29 mouse cellular contexts compared by ENCODE assay signal in the genomic region with DNA sequence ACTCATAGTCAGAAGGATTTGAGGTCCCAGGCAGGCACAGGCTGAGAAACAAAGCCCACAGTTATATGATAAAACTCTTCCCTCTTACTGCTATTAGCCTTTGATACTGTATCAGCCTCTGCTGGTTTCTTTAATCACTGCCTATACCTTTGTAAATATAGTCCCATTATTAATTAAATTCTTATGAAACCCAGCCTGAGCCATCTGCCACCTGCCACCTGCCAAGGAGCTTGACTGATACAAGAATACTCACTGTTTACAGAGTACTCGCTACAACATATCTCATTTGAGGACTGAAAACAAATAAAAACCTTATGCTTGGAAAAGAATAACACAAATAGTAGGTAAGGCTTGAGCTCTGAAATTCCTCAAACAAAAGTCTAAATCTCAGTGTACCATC. TPM values are rescaled to one million over a fixed set of nuclear protein-coding genes. Genes with fewer than 3 reads are reported as not detected.
DNase-seq lines count a peak whose midpoint lies in the region; ATAC-seq and TF ChIP-seq lines count a peak whose summit lies in the region.
"Had no signal": no experiment of that assay in that cellular context is flagged by ENCODE, and none has a peak within 500 bp of the region (broad histone marks: within the 10 kb centered on the region; RNA-seq: fewer than 3 reads in every experiment).

No protein-coding gene starts in this region.

- peaks cover 9% of the 10 kb centered on the region for H3K4me1 ChIP-seq in liver, adult 2 months (ENCODE audit: control insufficient read depth, insufficient read depth, low read length)
- H3K4me1 ChIP-seq in liver, embryonic 11.5 days (replicated peaks; ENCODE audit: control insufficient read depth, insufficient read depth, low read length), result peaks cover 7% of the 10 kb centered on the region; the same call in 1 of the 2 replicates
- peaks cover 9% of the 10 kb centered on the region; the same call in 1 of the 2 replicates for H3K4me1 ChIP-seq in cerebellum, adult 2 months (ENCODE audit: control insufficient read depth, insufficient read depth, low read length)
- peaks cover 6% of the 10 kb centered on the region for H3K4me1 ChIP-seq in midbrain, embryonic 14.5 days (ENCODE audit: control insufficient read depth, insufficient read depth, low read length)
- peaks cover 19% of the 10 kb centered on the region for H3K4me1 ChIP-seq in midbrain, embryonic 16.5 days (ENCODE audit: control insufficient read depth, insufficient read depth, low read length)

- no peak overlapping the region for H3K4me3 ChIP-seq in liver, adult 2 months (ENCODE audit: insufficient read depth, low read depth, low read length)
- no peak overlapping the region for H3K4me3 ChIP-seq in liver, embryonic 11.5 days (ENCODE audit: low read depth, low read length)
- no peak overlapping the region for H3K4me3 ChIP-seq in cerebellum, adult 2 months (replicated peaks; ENCODE audit: insufficient read depth, low read depth, low read length)
- no peak overlapping the region for H3K4me3 ChIP-seq in midbrain, embryonic 14.5 days (replicated peaks; ENCODE audit: low read depth, low read length)
- H3K4me3 ChIP-seq in midbrain, embryonic 16.5 days (ENCODE audit: low read depth, low read length), result no peak overlapping the region
- H3K4me3 ChIP-seq: embryonic facial prominence, embryonic 15.5 days; erythroblast, embryonic 14.5 days; forebrain, embryonic 10.5 days; heart, embryonic 10.5 days; hindbrain, embryonic 12.5 days had no signal

- DNase-seq in liver, adult 2 months (ENCODE audit: extremely low read depth, low read depth, low spot score), result peak; percentile 9
- DNase-seq in liver, embryonic 11.5 days (ENCODE audit: low spot score), result no peak
- DNase-seq in cerebellum, adult 2 months, result peak; percentile 58 to 76
- peak; percentile 61 for DNase-seq in cerebellum, adult 9-11 months
- DNase-seq in midbrain, embryonic 14.5 days, result no peak
- DNase-seq: adrenal gland, adult 8-10 months; adrenal gland, postnatal 36 days; embryo, embryonic 11 days; heart, adult 18-20 months; heart, postnatal 10 days; heart, postnatal 4 days; kidney, adult 18-20 months had no signal

- H3K9ac ChIP-seq in liver, adult 2 months (ENCODE audit: low read depth, low read length), result no peak overlapping the region
- no peak overlapping the region for H3K9ac ChIP-seq in liver, embryonic 11.5 days (ENCODE audit: low read depth, low read length)
- no peak overlapping the region for H3K9ac ChIP-seq in midbrain, embryonic 14.5 days (replicated peaks; ENCODE audit: low read length)
- H3K9ac ChIP-seq in midbrain, embryonic 16.5 days (ENCODE audit: low read depth, low read length), result no peak overlapping the region
- H3K9ac ChIP-seq: embryonic facial prominence, embryonic 15.5 days; hindbrain, embryonic 12.5 days had no signal

- H3K4me2 ChIP-seq in liver, embryonic 11.5 days, result no peak overlapping the region
- no peak overlapping the region for H3K4me2 ChIP-seq in midbrain, embryonic 14.5 days (ENCODE audit: low read length)
- no peak overlapping the region for H3K4me2 ChIP-seq in midbrain, embryonic 16.5 days (ENCODE audit: low read length)
- H3K4me2 ChIP-seq: embryonic facial prominence, embryonic 15.5 days; hindbrain, embryonic 12.5 days had no signal

- ATAC-seq in liver, embryonic 11.5 days (replicated peaks; ENCODE audit: low FRiP score), result no peak
- no peak for ATAC-seq in midbrain, embryonic 14.5 days (ENCODE audit: low FRiP score, low TSS enrichment)
- no peak for ATAC-seq in midbrain, embryonic 16.5 days
- ATAC-seq in activated CD4-positive, CD25-positive, alpha-beta regulatory T cell, adult 4 months, result no peak
- ATAC-seq: forebrain, embryonic 14.5 days; hindbrain, embryonic 16.5 days; inflammation-experienced regulatory T-cells, adult 6 months had no signal

- TF ChIP-seq CTCF in liver, adult 2 months (IDR thresholded peaks at IDR 0.05; ENCODE audit: low read depth, low read length), result no peak
- TF ChIP-seq CTCF in cerebellum, adult 2 months (IDR thresholded peaks at IDR 0.05; ENCODE audit: borderline replicate concordance, insufficient read depth, low read depth, low read length), result no peak

- H3K27me3 ChIP-seq in liver, adult 2 months (ENCODE audit: control insufficient read depth, insufficient read depth, low read length), result no peaks in the 10 kb centered on the region
- H3K27me3 ChIP-seq in liver, embryonic 11.5 days (replicated peaks; ENCODE audit: control insufficient read depth, insufficient read depth, low read length), result no peaks in the 10 kb centered on the region
- H3K27me3 ChIP-seq in cerebellum, adult 2 months (ENCODE audit: control insufficient read depth, insufficient read depth, low read length), result no peaks in the 10 kb centered on the region
- no peaks in the 10 kb centered on the region for H3K27me3 ChIP-seq in midbrain, embryonic 14.5 days (ENCODE audit: control insufficient read depth, insufficient read depth, low read length)
- no peaks in the 10 kb centered on the region for H3K27me3 ChIP-seq in midbrain, embryonic 16.5 days (ENCODE audit: control insufficient read depth, insufficient read depth, low read depth, low read length)
- H3K27me3 ChIP-seq: embryonic facial prominence, embryonic 15.5 days; hindbrain, embryonic 12.5 days had no signal

- 31% methylated on average over 1 of the region's 1 CpGs for WGBS in liver, adult 2 months
- 89% methylated on average over 1 of the region's 1 CpGs for WGBS in liver, embryonic 11.5 days
- WGBS in cerebellum, adult 2 months, result 12% methylated on average over 1 of the region's 1 CpGs
- 93% methylated on average over 1 of the region's 1 CpGs for WGBS in midbrain, embryonic 14.5 days
- 95% methylated on average over 1 of the region's 1 CpGs for WGBS in midbrain, embryonic 16.5 days

- no peaks in the 10 kb centered on the region for H3K9me3 ChIP-seq in liver, embryonic 11.5 days (ENCODE audit: control insufficient read depth, low read length)
- H3K9me3 ChIP-seq in midbrain, embryonic 14.5 days (ENCODE audit: control insufficient read depth, low read length), result no peaks in the 10 kb centered on the region
- H3K9me3 ChIP-seq in midbrain, embryonic 16.5 days (replicated peaks; ENCODE audit: control insufficient read depth, low read length, poor library complexity, severe bottlenecking), result no peaks in the 10 kb centered on the region
- H3K9me3 ChIP-seq: embryonic facial prominence, embryonic 15.5 days; forebrain, embryonic 10.5 days; heart, embryonic 10.5 days; hindbrain, embryonic 12.5 days had no signal

- peaks cover 3% of the 10 kb centered on the region; the same call in 1 of the 2 replicates for H3K79me2 ChIP-seq in liver, adult 2 months (ENCODE audit: control insufficient read depth, insufficient read depth, low read length)

- H3K36me3 ChIP-seq in liver, adult 2 months (ENCODE audit: control insufficient read depth, insufficient read depth, low read length), result peaks cover 7% of the 10 kb centered on the region
- H3K36me3 ChIP-seq in liver, embryonic 11.5 days (ENCODE audit: control insufficient read depth, insufficient read depth, low read length), result peaks cover 4% of the 10 kb centered on the region
- peaks cover 19% of the 10 kb centered on the region for H3K36me3 ChIP-seq in midbrain, embryonic 14.5 days (ENCODE audit: control insufficient read depth, insufficient read depth, low read length)
- peaks cover 7% of the 10 kb centered on the region for H3K36me3 ChIP-seq in midbrain, embryonic 16.5 days (ENCODE audit: control insufficient read depth, insufficient read depth, low read length)

- no peak overlapping the region for H3K27ac ChIP-seq in liver, adult 2 months (replicated peaks; ENCODE audit: insufficient read depth, low read depth, low read length)
- no peak overlapping the region for H3K27ac ChIP-seq in liver, embryonic 11.5 days (ENCODE audit: low read depth, low read length)
- H3K27ac ChIP-seq in cerebellum, adult 2 months (ENCODE audit: insufficient read depth, low read length), result no peak overlapping the region
- H3K27ac ChIP-seq in midbrain, embryonic 14.5 days (replicated peaks; ENCODE audit: low read depth, low read length), result no peak overlapping the region
- H3K27ac ChIP-seq in midbrain, embryonic 16.5 days (ENCODE audit: low read length), result no peak overlapping the region
- H3K27ac ChIP-seq: embryonic facial prominence, embryonic 15.5 days; forebrain, embryonic 10.5 days; heart, embryonic 10.5 days; hindbrain, embryonic 12.5 days had no signal

- no peak for TF ChIP-seq POLR2A in liver, adult 2 months (IDR thresholded peaks at IDR 0.05; ENCODE audit: extremely low read depth, insufficient read depth, low read length)
- TF ChIP-seq POLR2A in cerebellum, adult 2 months (IDR thresholded peaks at IDR 0.05; ENCODE audit: borderline replicate concordance, insufficient read depth, low read length), result no peak

RNA-seq across cellular contexts. Expression of gene Fam160a2, which starts 5.2 kb away (rescaled TPM):
- 4.5 and 7.7 TPM in 2 replicates for total RNA-seq in liver, adult 2 months (2014; rRNA removed)
- 16.3 and 26.8 TPM in 2 replicates for polyA plus RNA-seq in liver, adult 2 months (2012; rRNA removed)
- 28.7 and 31.0 TPM in 2 replicates for polyA plus RNA-seq in liver, embryonic 11.5 days (2014; fragmentation: Nextera tagmentation; extraction: Ambion mirVana)
- 36.3 and 37.2 TPM in 2 replicates for polyA plus RNA-seq in cerebellum, adult 2 months (2012; rRNA removed)
- 32.3 and 44.0 TPM in 2 replicates for polyA plus RNA-seq in midbrain, embryonic 14.5 days (2014; fragmentation: Nextera tagmentation; extraction: Ambion mirVana)
- polyA plus RNA-seq in midbrain, embryonic 16.5 days (2015; fragmentation: Nextera tagmentation; extraction: Ambion mirVana), result 43.7 and 50.8 TPM in 2 replicates
- polyA plus RNA-seq in activated CD4-positive, CD25-positive, alpha-beta regulatory T cell, adult 4 months (2017; shearing (Covaris generic)), result 10 to 100 TPM; 14.6 to 15.8 TPM

RNA-seq across cellular contexts. Expression of gene Cnga4, which starts 9.8 kb away (rescaled TPM):
- not detected in 2 replicates for total RNA-seq in liver, adult 2 months (2014; rRNA removed)
- 0.04 TPM in 2 replicates for polyA plus RNA-seq in liver, adult 2 months (2012; rRNA removed)
- not detected in 2 replicates for polyA plus RNA-seq in liver, embryonic 11.5 days (2014; fragmentation: Nextera tagmentation; extraction: Ambion mirVana)
- 0.89 and 1.1 TPM in 2 replicates for polyA plus RNA-seq in cerebellum, adult 2 months (2012; rRNA removed)
- polyA plus RNA-seq in midbrain, embryonic 14.5 days (2014; fragmentation: Nextera tagmentation; extraction: Ambion mirVana), result 0.11 TPM in 1 of 2 replicates, not detected in the other
- 0.14 and 0.25 TPM in 2 replicates for polyA plus RNA-seq in midbrain, embryonic 16.5 days (2015; fragmentation: Nextera tagmentation; extraction: Ambion mirVana)
- not detected for polyA plus RNA-seq in activated CD4-positive, CD25-positive, alpha-beta regulatory T cell, adult 4 months (2017; shearing (Covaris generic))
- total RNA-seq: adrenal gland, adult 8-10 months; adrenal gland, postnatal 36 days; common myeloid progenitor, adult 5-6 weeks; gastrocnemius, adult 8-10 months; gastrocnemius, postnatal 4 days; heart, adult 18-20 months; heart, postnatal 10 days; heart, postnatal 4 days had no signal
- polyA plus RNA-seq: embryonic facial prominence, embryonic 11.5 days; erythroblast, embryonic 14.5 days; forebrain, embryonic 14.5 days; heart, embryonic 10.5 days; heart, embryonic 14.5 days; hindbrain, embryonic 16.5 days; inflammation-experienced regulatory T-cells, adult 6 months had no signal

RNA-seq across cellular contexts. Expression of gene Gm5901, which starts 19.8 kb away (rescaled TPM):
- not detected in 2 replicates for total RNA-seq in liver, adult 2 months (2014; rRNA removed)
- polyA plus RNA-seq in liver, adult 2 months (2012; rRNA removed), result 0.07 TPM in 1 of 2 replicates, not detected in the other
- not detected in 2 replicates for polyA plus RNA-seq in liver, embryonic 11.5 days (2014; fragmentation: Nextera tagmentation; extraction: Ambion mirVana)
- not detected in 2 replicates for polyA plus RNA-seq in cerebellum, adult 2 months (2012; rRNA removed)
- polyA plus RNA-seq in midbrain, embryonic 14.5 days (2014; fragmentation: Nextera tagmentation; extraction: Ambion mirVana), result not detected in 2 replicates
- not detected in 2 replicates for polyA plus RNA-seq in midbrain, embryonic 16.5 days (2015; fragmentation: Nextera tagmentation; extraction: Ambion mirVana)
- polyA plus RNA-seq in activated CD4-positive, CD25-positive, alpha-beta regulatory T cell, adult 4 months (2017; shearing (Covaris generic)), result not detected
- total RNA-seq: adrenal gland, adult 8-10 months; adrenal gland, postnatal 36 days; common myeloid progenitor, adult 5-6 weeks; gastrocnemius, adult 8-10 months; gastrocnemius, postnatal 4 days; heart, adult 18-20 months; heart, postnatal 10 days; heart, postnatal 4 days had no signal
- polyA plus RNA-seq: brain, embryonic 14.5 days; embryonic facial prominence, embryonic 11.5 days; embryonic facial prominence, embryonic 15.5 days; erythroblast, embryonic 14.5 days; forebrain, embryonic 10.5 days; forebrain, embryonic 14.5 days; heart, embryonic 10.5 days; heart, embryonic 14.5 days; hindbrain, embryonic 12.5 days; hindbrain, embryonic 16.5 days; inflammation-experienced regulatory T-cells, adult 6 months had no signal

RNA-seq across cellular contexts. Expression of gene Olfr692, which starts 26.6 kb away (rescaled TPM):
- not detected in 2 replicates for total RNA-seq in liver, adult 2 months (2014; rRNA removed)
- polyA plus RNA-seq in liver, adult 2 months (2012; rRNA removed), result not detected in 2 replicates
- not detected in 2 replicates for polyA plus RNA-seq in liver, embryonic 11.5 days (2014; fragmentation: Nextera tagmentation; extraction: Ambion mirVana)
- not detected in 2 replicates for polyA plus RNA-seq in cerebellum, adult 2 months (2012; rRNA removed)
- polyA plus RNA-seq in midbrain, embryonic 14.5 days (2014; fragmentation: Nextera tagmentation; extraction: Ambion mirVana), result not detected in 2 replicates
- not detected in 2 replicates for polyA plus RNA-seq in midbrain, embryonic 16.5 days (2015; fragmentation: Nextera tagmentation; extraction: Ambion mirVana)
- polyA plus RNA-seq in activated CD4-positive, CD25-positive, alpha-beta regulatory T cell, adult 4 months (2017; shearing (Covaris generic)), result not detected
- total RNA-seq: adrenal gland, adult 8-10 months; adrenal gland, postnatal 36 days; common myeloid progenitor, adult 5-6 weeks; ES-E14; gastrocnemius, adult 8-10 months; gastrocnemius, postnatal 4 days; heart, adult 18-20 months; heart, postnatal 10 days; heart, postnatal 4 days had no signal
- polyA plus RNA-seq: brain, embryonic 14.5 days; embryonic facial prominence, embryonic 11.5 days; erythroblast, embryonic 14.5 days; forebrain, embryonic 10.5 days; forebrain, embryonic 14.5 days; heart, embryonic 10.5 days; heart, embryonic 14.5 days; hindbrain, embryonic 12.5 days; hindbrain, embryonic 16.5 days; inflammation-experienced regulatory T-cells, adult 6 months had no signal

RNA-seq across cellular contexts. Expression of gene Cckbr, which starts 30.9 kb away (rescaled TPM):
- total RNA-seq in liver, adult 2 months (2014; rRNA removed), result not detected in 2 replicates
- polyA plus RNA-seq in liver, adult 2 months (2012; rRNA removed), result not detected in 2 replicates
- 0.05 TPM in 1 of 2 replicates, not detected in the other for polyA plus RNA-seq in liver, embryonic 11.5 days (2014; fragmentation: Nextera tagmentation; extraction: Ambion mirVana)
- polyA plus RNA-seq in cerebellum, adult 2 months (2012; rRNA removed), result 5.8 and 8.5 TPM in 2 replicates
- 1.7 and 3.0 TPM in 2 replicates for polyA plus RNA-seq in midbrain, embryonic 14.5 days (2014; fragmentation: Nextera tagmentation; extraction: Ambion mirVana)
- 6.2 and 8.5 TPM in 2 replicates for polyA plus RNA-seq in midbrain, embryonic 16.5 days (2015; fragmentation: Nextera tagmentation; extraction: Ambion mirVana)
- not detected for polyA plus RNA-seq in activated CD4-positive, CD25-positive, alpha-beta regulatory T cell, adult 4 months (2017; shearing (Covaris generic))
- total RNA-seq: adrenal gland, postnatal 36 days; common myeloid progenitor, adult 5-6 weeks; gastrocnemius, adult 8-10 months; gastrocnemius, postnatal 4 days; heart, adult 18-20 months; heart, postnatal 10 days; heart, postnatal 4 days had no signal
- polyA plus RNA-seq: erythroblast, embryonic 14.5 days; heart, embryonic 14.5 days; inflammation-experienced regulatory T-cells, adult 6 months had no signal

Comparison
In these comparisons a context has a peak if more than half of its experiments do, and no peak if none do; other contexts are left out.
1. DNase-seq: peak in liver, adult 2 months (single experiment), cerebellum, adult 2 months (2 of 2) and cerebellum, adult 9-11 months (single experiment); none in liver, embryonic 11.5 days (single experiment) and midbrain, embryonic 14.5 days (single experiment).